Mouse (Mus musculus): ENCODE data around the gene Obscn. TPM values are rescaled to one million over a fixed set of nuclear protein-coding genes. Genes with fewer than 3 reads are reported as not detected.

Gene Obscn
- polyA plus RNA-seq, 1 experiment from 2014 or later, result 0.14 TPM

DNA sequence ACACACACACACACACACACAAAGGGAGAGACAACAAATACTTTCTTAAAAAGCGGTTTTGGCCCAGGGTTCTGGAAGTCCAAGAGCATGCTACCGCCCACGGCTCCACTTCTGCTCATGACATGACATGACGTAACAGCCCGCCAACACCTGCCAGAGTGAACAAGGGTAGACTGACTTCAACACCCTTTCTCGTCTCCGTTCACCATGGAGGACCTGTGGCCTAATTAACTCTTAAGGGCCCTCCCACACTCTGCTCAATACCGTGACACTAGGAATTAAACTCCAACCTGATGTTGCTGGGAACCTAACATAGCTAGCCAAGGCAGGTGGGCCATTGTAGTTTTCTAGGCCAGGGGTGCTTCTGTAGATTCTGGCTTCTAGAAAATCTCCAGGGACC, 167.2 kb downstream of the Obscn start:
- H3K4me1 ChIP-seq (ENCODE audit: insufficient read depth), result no peaks in the 10 kb centered on the region
- H3K9me3 ChIP-seq (ENCODE audit: low read depth, low read length), result no peaks in the 10 kb centered on the region
- peaks cover 13% of the 10 kb centered on the region; the same call in 1 of the 2 replicates for H3K36me3 ChIP-seq (ENCODE audit: insufficient read depth)
- H3K27ac ChIP-seq (ENCODE audit: low read depth), result 0 out of 2 replicates have a peak overlapping the region, but pooled peaks have one; percentile 36
- DNase-seq (no peak), ATAC-seq (ENCODE audit: insufficient read depth) (no peak)
- no peak for TF ChIP-seq CTCF (IDR thresholded peaks at IDR 0.05; ENCODE audit: low read depth)
- H3K4me2 ChIP-seq, result no peak overlapping the region
- H3K9ac ChIP-seq, result no peak overlapping the region
- no peak overlapping the region for H3K4me3 ChIP-seq (ENCODE audit: low read depth, low read length)
- WGBS, result 64% methylated on average over 8 of the region's 8 CpGs
- H3K27me3 ChIP-seq (ENCODE audit: insufficient read depth, low read length), result no peaks in the 10 kb centered on the region

DNA sequence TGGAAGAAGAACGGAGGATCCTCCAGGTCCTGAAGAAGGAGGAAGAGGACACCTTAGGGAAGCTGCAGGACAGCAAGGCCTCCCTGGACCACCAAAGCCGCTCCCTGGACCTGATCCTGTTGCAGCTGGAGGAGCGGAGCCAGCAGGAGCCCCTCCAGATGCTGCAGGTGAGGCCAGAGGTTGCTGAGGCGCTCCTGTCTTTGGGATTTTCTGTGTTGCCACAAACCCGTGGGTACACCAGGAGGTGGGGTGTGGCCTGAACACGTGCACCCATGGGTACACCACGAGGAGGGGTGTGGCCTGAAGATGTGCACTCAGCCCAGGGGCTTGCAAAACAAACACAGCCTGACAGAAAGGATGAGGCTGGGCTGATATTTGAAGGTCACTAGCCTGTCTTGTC, 167.7 kb downstream of the Obscn start:
- DNase-seq, result no peak
- 80% methylated on average over 7 of the region's 7 CpGs for WGBS
- peaks cover 13% of the 10 kb centered on the region; the same call in 1 of the 2 replicates for H3K36me3 ChIP-seq (ENCODE audit: insufficient read depth)
- no peaks in the 10 kb centered on the region for H3K4me1 ChIP-seq (ENCODE audit: insufficient read depth)
- no peak for TF ChIP-seq CTCF (IDR thresholded peaks at IDR 0.05; ENCODE audit: low read depth)
- H3K9ac ChIP-seq, result no peak overlapping the region
- no peak overlapping the region for H3K27ac ChIP-seq (ENCODE audit: low read depth)
- H3K9me3 ChIP-seq (ENCODE audit: low read depth, low read length), result no peaks in the 10 kb centered on the region
- H3K4me2 ChIP-seq, result no peak overlapping the region
- H3K27me3 ChIP-seq (ENCODE audit: insufficient read depth, low read length), result 0 out of 2 replicates have a peak, but pooled peaks cover 4% of the 10 kb centered on the region
- no peak for ATAC-seq (ENCODE audit: insufficient read depth)
- H3K4me3 ChIP-seq (ENCODE audit: low read depth, low read length), result no peak overlapping the region

DNA sequence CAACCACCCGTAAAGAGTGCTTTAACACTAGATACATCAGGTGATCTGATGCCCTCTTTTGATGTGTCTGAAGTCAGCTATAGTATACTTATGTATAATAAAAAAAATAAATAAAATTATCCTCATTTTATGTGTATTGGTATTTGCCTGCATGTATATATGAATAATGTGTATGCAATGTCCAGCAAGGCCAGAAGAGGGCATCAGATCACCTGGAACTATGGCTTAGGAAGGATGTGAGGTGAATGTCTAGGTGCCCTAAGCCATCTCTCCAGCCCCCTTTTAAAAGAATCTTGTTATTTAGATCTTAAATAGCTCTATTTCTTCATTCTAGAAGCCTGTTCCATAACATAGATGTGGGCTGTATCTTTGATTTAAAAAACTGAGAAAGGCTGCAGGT, 168.9 kb downstream of the Obscn start:
- WGBS, result 91% methylated on average over 1 of the region's 1 CpGs
- no peak overlapping the region for H3K27ac ChIP-seq (ENCODE audit: low read depth)
- no peak overlapping the region for H3K4me3 ChIP-seq (ENCODE audit: low read depth, low read length)
- peaks cover 10% of the 10 kb centered on the region for H3K27me3 ChIP-seq (ENCODE audit: insufficient read depth, low read length)
- TF ChIP-seq CTCF (IDR thresholded peaks at IDR 0.05; ENCODE audit: low read depth), result peak; percentile 47
- ATAC-seq (ENCODE audit: insufficient read depth) (no peak), DNase-seq (peak; percentile 45)
- H3K4me2 ChIP-seq, result no peak overlapping the region
- H3K9me3 ChIP-seq (ENCODE audit: low read depth, low read length), result no peaks in the 10 kb centered on the region
- no peaks in the 10 kb centered on the region for H3K4me1 ChIP-seq (ENCODE audit: insufficient read depth)
- peaks cover 10% of the 10 kb centered on the region; the same call in 1 of the 2 replicates for H3K36me3 ChIP-seq (ENCODE audit: insufficient read depth)
- no peak overlapping the region for H3K9ac ChIP-seq

DNA sequence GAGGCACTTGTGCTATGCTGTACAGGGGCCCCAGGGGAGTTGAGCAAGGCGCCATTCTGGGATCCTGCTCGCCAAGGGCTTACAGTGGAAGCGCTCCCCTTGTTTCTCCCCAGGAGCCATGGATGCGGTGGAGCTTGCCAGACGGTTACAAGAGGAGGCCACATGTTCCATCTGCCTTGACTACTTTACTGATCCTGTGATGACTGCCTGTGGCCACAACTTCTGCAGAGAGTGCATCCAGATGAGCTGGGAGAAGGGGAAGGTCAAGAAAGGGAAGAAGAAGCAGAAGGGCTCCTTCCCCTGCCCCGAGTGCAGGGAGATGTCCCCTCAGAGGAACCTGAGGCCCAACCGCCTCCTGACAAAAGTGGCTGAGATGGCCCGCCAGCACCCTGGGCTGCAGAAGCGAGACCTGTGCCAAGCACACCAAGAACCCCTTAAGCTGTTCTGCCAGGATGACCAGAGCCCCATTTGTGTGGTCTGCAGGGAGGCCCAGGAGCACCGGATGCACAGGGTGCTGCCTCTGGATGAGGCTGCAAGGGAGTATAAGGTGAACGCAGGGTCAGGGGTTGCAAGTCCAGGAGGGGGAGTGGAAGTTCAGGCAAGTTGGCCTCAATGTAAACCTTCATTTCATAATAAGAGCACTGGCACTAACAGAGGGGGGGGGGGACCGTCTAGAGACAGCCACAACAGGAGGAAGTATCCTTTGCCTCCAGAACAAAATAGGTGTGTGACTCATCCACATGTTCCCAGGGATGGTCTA, 171.0 kb downstream of the Obscn start:
- ATAC-seq (ENCODE audit: insufficient read depth), result no peak
- Histone ChIP-seq H3K27me3 (ENCODE audit: insufficient read depth, low read length) (peaks cover 24% of the 10 kb centered on the region), H3K9me3 (ENCODE audit: low read depth, low read length) (peaks cover 5% of the 10 kb centered on the region; the same call in 1 of the 2 replicates), H3K4me1 (ENCODE audit: insufficient read depth) (no peaks in the 10 kb centered on the region), H3K36me3 (ENCODE audit: insufficient read depth) (0 out of 2 replicates have a peak, but pooled peaks cover under 1% of the 10 kb centered on the region), H3K9ac (no peak overlapping the region), H3K4me3 (ENCODE audit: low read depth, low read length) (no peak overlapping the region), H3K27ac (ENCODE audit: low read depth) (no peak overlapping the region), H3K4me2 (no peak overlapping the region)
- DNase-seq, result no peak
- no peak for TF ChIP-seq CTCF (IDR thresholded peaks at IDR 0.05; ENCODE audit: low read depth)
- 39% methylated on average over 12 of the region's 12 CpGs for WGBS

DNA sequence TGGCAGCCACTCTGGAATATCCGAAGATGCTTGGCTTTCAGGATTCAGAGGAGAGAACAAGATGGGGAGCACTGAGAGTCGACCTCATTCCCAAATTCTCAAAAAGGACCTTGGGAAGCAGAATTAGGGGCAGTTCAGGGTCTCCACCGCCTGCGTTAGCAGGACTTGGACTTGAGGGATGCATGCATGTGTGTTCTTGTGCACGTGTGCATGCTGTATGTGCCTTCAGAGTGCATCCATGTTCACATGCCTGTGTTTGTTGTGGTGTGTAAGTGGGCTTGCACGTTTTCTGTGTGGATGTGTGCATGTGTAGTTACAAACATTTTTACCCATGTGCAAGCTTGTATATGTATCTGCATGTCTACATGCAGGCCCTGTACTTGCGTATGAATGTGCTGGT, 172.0 kb downstream of the Obscn start:
- ATAC-seq (ENCODE audit: insufficient read depth) (no peak), DNase-seq (no peak)
- Histone ChIP-seq H3K27ac (ENCODE audit: low read depth) (no peak overlapping the region), H3K9ac (no peak overlapping the region), H3K4me1 (ENCODE audit: insufficient read depth) (no peaks in the 10 kb centered on the region; the same call in 1 of the 2 replicates), H3K36me3 (ENCODE audit: insufficient read depth) (no peaks in the 10 kb centered on the region), H3K4me2 (no peak overlapping the region), H3K4me3 (ENCODE audit: low read depth, low read length) (no peak overlapping the region), H3K9me3 (ENCODE audit: low read depth, low read length) (peaks cover 5% of the 10 kb centered on the region; the same call in 1 of the 2 replicates), H3K27me3 (ENCODE audit: insufficient read depth, low read length) (peaks cover 24% of the 10 kb centered on the region)
- 81% methylated on average over 7 of the region's 7 CpGs for WGBS
- no peak for TF ChIP-seq CTCF (IDR thresholded peaks at IDR 0.05; ENCODE audit: low read depth)

DNA sequence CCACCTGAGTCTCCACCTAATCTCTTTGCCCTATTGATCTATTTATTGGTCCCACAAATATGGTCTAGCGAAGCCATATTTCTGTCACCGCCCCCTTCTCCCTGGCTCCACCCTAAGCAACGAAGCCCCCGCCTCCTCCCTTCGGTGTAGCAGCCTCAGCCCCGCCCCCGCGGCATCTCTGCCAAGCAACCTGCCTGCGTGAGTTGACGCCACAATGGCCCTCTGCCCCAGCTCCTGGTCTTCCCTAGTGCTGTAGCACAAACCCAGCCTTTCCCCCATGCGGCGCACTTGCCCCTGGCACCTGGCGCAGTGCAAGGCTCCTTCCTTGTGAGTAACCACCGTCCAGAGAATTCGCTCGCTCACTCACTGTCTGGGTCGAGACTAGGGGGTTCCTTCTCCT, 172.7 kb downstream of the Obscn start:
- WGBS, result 37% methylated on average over 17 of the region's 17 CpGs
- TF ChIP-seq CTCF (IDR thresholded peaks at IDR 0.05; ENCODE audit: low read depth), result no peak
- DNase-seq, result no peak

DNA sequence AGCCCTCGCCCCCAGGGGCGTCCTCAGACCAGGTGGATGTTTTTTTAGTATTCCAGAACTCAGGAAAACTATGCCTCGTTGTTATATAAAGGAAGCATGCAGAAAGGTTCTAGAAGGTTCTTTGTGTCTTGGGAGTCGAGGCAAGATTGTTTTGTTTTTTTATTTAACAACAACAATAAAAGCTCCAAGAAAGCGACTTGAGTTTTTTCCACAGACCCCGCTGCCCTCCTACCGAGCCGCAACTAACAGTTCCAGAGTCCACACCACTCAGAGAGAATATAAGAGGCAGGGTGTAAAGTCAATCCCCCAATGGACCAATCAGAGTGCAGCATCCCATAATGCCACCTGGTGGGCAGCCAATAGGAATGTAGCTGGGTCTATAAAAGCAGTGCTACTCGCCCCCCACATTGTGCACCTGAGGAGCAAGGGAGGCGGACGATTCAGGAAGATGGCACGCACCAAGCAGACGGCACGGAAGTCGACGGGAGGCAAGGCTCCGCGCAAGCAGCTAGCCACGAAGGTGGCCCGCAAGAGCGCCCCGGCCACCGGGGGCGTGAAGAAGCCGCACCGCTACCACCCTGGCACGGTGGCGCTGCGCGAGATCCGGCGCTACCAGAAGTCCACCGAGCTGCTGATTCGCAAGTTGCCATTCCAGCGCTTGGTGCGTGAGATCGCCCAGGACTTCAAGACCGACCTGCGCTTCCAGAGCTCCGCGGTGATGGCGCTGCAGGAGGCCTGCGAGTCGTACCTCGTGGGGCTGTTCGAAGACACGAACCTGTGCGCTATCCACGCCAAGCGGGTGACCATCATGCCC, 174.6 kb downstream of the Obscn start:
- Histone ChIP-seq H3K27ac (ENCODE audit: low read depth) (no peak overlapping the region), H3K4me2 (no peak overlapping the region), H3K27me3 (ENCODE audit: insufficient read depth, low read length) (peaks cover 24% of the 10 kb centered on the region), H3K9me3 (ENCODE audit: low read depth, low read length) (peaks cover 5% of the 10 kb centered on the region; the same call in 1 of the 2 replicates), H3K4me3 (ENCODE audit: low read depth, low read length) (no peak overlapping the region), H3K4me1 (ENCODE audit: insufficient read depth) (peaks cover under 1% of the 10 kb centered on the region; the same call in 1 of the 2 replicates), H3K9ac (no peak overlapping the region), H3K36me3 (ENCODE audit: insufficient read depth) (peaks cover 8% of the 10 kb centered on the region; the same call in 1 of the 2 replicates)
- TF ChIP-seq CTCF (IDR thresholded peaks at IDR 0.05; ENCODE audit: low read depth), result peak; percentile 1; the same call in 1 of the 2 replicates
- ATAC-seq (ENCODE audit: insufficient read depth) (no peak), DNase-seq (no peak)
- WGBS, result 53% methylated on average over 50 of the region's 50 CpGs

More for the DNA sequence above, 172.7 kb downstream of the Obscn start:
- Histone ChIP-seq H3K9me3 (ENCODE audit: low read depth, low read length) (peaks cover 5% of the 10 kb centered on the region; the same call in 1 of the 2 replicates), H3K9ac (no peak overlapping the region), H3K4me2 (no peak overlapping the region), H3K27ac (ENCODE audit: low read depth) (no peak overlapping the region), H3K36me3 (ENCODE audit: insufficient read depth) (no peaks in the 10 kb centered on the region), H3K4me3 (ENCODE audit: low read depth, low read length) (no peak overlapping the region), H3K27me3 (ENCODE audit: insufficient read depth, low read length) (peaks cover 24% of the 10 kb centered on the region), H3K4me1 (ENCODE audit: insufficient read depth) (no peaks in the 10 kb centered on the region; the same call in 1 of the 2 replicates)
- ATAC-seq (ENCODE audit: insufficient read depth), result no peak
